Mouse (Mus musculus) thymus, adult 2 months (tissue): ENCODE results near the gene Tmem232. TPM values are rescaled to one million over a fixed set of nuclear protein-coding genes. Genes with fewer than 3 reads are reported as not detected.
"Not testable (repeated sequence)": the region's sequence is repeated elsewhere in the genome, so short reads cannot be mapped to it uniquely, and the experiment has no call there.

Source experiments
- DNase-seq: peaks from one replicate; pipeline ENCODE4 v3.0.0; 2021
- H3K27ac ChIP-seq: fragments of 200-500 bp; 2 replicates; pipeline ENCODE4 v1.5.1; 2012; ENCODE audit warnings: low read length, control low read depth; ENCODE audit not compliant: control insufficient read depth, insufficient read depth
- H3K27me3 ChIP-seq: fragments of 200-500 bp; 2 replicates; pipeline ENCODE4 v1.6.1; 2012; ENCODE audit warnings: mild to moderate bottlenecking, low read length, moderate library complexity, mixed read lengths; ENCODE audit not compliant: control insufficient read depth, insufficient read depth
- H3K36me3 ChIP-seq: fragments of 200-500 bp; 2 replicates; pipeline ENCODE4 v1.6.1; 2012; ENCODE audit warnings: mild to moderate bottlenecking, low read length, moderate library complexity; ENCODE audit not compliant: control insufficient read depth, insufficient read depth
- H3K4me1 ChIP-seq: fragments of 200-500 bp; replicated peaks from 2 replicates; pipeline ENCODE4 v1.6.1; 2012; ENCODE audit warnings: low read length; ENCODE audit not compliant: control insufficient read depth, insufficient read depth
- H3K4me3 ChIP-seq: fragments of 200-500 bp; 2 replicates; pipeline ENCODE4 v1.5.1; 2012; ENCODE audit warnings: mild to moderate bottlenecking, low read length, control low read depth, moderate library complexity; ENCODE audit not compliant: control insufficient read depth, insufficient read depth
- CTCF ChIP-seq: fragments of 200-500 bp; IDR thresholded peaks from 2 replicates; pipeline ENCODE4 v1.5.1; 2012; ENCODE audit warnings: mild to moderate bottlenecking, control low read depth, low read length, moderate library complexity, borderline replicate concordance; ENCODE audit not compliant: control insufficient read depth, poor library complexity, insufficient read depth; ENCODE audit errors: extremely low read depth
- POLR2A ChIP-seq: fragments of 200-500 bp; IDR thresholded peaks from 2 replicates; pipeline ENCODE4 v1.6.1; 2012; ENCODE audit warnings: mild to moderate bottlenecking, low read length, control low read depth, moderate library complexity; ENCODE audit not compliant: control insufficient read depth, poor library complexity, insufficient read depth; ENCODE audit errors: extremely low read depth
- WGBS: fragments of 180-500 bp; shearing (Covaris S2); methylation state at CpG from one replicate; pipeline ENCODE4 v1.1.7; 2018; 5-methylcytosine and 5-hydroxymethylcytosine counted together
- polyA plus RNA-seq: library from polyadenylated mRNA; depleted of rRNA; stranded (reverse); fragments of >200 nt; gene quantifications from 2 replicates; pipeline ENCODE4 v1.2.3, GENCODE M21; 2012

The Tmem232 gene
- polyA plus RNA-seq, 1 experiment = not detected

DNA sequence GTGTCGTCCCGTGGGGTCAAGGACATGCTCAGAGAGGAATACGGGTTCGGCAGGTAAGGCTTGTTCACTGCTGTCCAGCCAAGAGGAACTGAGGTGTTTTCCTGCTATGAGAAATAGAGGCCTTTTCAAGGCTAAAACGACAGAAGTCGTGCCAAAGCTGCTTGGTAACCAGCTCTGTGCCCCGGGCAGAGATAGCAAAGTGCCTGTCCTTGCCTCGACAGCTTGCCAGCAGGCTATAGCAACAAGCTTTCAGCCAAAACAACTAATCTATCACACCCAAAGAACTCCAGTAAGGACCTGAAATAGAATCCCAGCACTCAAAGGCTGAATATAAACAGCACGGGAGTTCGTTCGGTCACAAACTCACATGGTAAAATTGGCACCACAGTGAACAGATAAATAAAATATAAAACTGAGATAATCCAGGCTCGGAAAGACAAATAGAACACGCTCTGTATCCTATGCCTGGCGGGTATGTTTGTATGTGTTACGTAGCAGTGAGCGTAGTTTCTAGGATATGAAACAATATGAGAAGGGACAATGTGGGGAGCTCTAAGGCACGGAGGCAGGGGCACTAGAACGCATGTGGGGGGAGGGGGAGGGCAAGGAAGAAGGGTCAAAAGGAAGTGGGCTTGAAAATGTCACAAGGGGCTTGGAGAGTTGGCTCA is 8.2 kb upstream of the Tmem232 start:
- Histone ChIP-seq H3K27me3 (no peaks in the 10 kb centered on the region), H3K4me3 (no peak overlapping the region), H3K36me3 (no peaks in the 10 kb centered on the region), H3K4me1 (no peaks in the 10 kb centered on the region), H3K27ac (no peak overlapping the region)
- TF ChIP-seq CTCF = no peak
- no peak for TF ChIP-seq POLR2A
- 89% methylated on average over 18 of the region's 18 CpGs for WGBS
- no peak for DNase-seq

DNA sequence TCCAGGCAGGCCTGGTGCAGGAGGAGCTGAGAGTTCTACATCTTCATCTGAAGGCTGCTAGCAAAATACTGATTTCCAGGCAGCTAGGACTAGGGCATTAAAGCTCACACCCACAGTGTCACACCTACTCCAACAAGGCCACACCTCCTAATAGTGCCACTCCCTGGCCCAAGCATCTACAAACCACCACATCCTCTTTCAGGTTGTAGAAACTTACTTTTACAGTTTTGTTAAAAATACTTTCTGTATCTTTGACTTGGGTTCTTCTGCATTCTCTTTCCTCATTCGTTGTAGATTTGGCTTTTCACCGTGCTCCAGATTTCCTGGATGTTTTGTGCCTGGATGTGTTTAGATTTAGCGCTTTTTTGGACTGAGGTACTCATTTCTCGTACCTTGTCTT is 5.6 kb upstream of the Tmem232 start:
- not testable (repeated sequence) for H3K4me1 ChIP-seq, H3K27me3 ChIP-seq, H3K4me3 ChIP-seq, DNase-seq, H3K27ac ChIP-seq, H3K36me3 ChIP-seq
- 66% methylated on average over 4 of the region's 4 CpGs for WGBS

- 34% methylated on average over 3 of the region's 3 CpGs for WGBS
- no peak overlapping the region for H3K4me3 ChIP-seq
- 0 out of 2 replicates have a peak, but pooled peaks cover 2% of the 10 kb centered on the region for H3K4me1 ChIP-seq
- H3K27ac ChIP-seq = no peak overlapping the region
- H3K36me3 ChIP-seq = no peaks in the 10 kb centered on the region
- TF ChIP-seq POLR2A = no peak
- no peak for TF ChIP-seq CTCF
- H3K27me3 ChIP-seq = no peaks in the 10 kb centered on the region; the same call in 1 of the 2 replicates
- DNase-seq = peak; percentile 43
These were observed 4.4 kb downstream of the Tmem232 start for GRCm38 (mm10) chr17:65536156-65536555.

- not testable (repeated sequence) for DNase-seq, H3K36me3 ChIP-seq, H3K27ac ChIP-seq, H3K4me3 ChIP-seq, H3K4me1 ChIP-seq, H3K27me3 ChIP-seq
These were observed 8.2 kb downstream of the Tmem232 start for GRCm38 (mm10) chr17:65532381-65532780.

DNA sequence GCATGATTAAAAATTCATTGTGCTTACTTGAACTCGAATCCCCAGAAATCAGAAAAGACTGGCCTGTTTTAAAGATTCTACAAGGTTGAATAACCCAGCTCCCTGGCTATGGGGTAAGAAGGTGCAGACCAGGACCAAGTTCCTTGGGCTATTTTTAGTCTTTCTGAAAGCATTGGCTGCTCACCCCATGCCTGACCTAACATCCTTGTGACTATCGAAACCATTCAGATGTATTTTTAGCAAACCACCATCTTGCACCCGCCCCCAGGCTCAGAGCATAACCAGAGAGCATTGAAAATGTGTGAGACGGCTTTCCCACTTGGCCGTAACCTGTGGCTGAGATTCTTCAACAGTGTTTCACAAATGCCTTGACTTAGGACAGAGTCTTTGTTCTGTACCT is 13.1 kb downstream of the Tmem232 start:
- no peak for DNase-seq
- Histone ChIP-seq H3K36me3 (no peaks in the 10 kb centered on the region), H3K27ac (no peak overlapping the region), H3K4me3 (no peak overlapping the region), H3K4me1 (no peaks in the 10 kb centered on the region), H3K27me3 (no peaks in the 10 kb centered on the region)
- WGBS = 50% methylated on average over 5 of the region's 5 CpGs
- TF ChIP-seq CTCF (no peak), POLR2A (no peak)

DNA sequence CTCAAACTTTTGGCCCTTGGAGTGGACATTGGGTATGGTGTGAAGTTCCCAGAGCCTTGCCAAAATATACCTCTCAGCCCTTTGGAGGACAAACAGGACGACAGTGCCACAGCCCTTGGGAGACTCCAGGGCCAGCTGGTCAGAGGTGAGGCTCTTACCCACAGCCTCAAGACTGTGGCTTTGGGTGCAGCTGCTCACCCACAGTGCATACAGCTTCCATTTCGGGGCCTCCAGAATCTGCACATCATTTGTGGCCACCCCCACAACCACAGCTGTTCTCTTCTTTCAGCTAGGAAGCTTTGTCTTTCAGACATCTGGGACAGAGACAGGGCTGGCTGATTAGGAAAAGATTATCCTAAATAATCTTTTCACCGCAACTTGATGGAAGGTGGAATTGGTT is 27.1 kb downstream of the Tmem232 start:
- H3K27me3 ChIP-seq = no peaks in the 10 kb centered on the region
- DNase-seq = no peak
- no peak for TF ChIP-seq POLR2A
- TF ChIP-seq CTCF = no peak
- WGBS = 76% methylated on average over 3 of the region's 3 CpGs
- no peaks in the 10 kb centered on the region for H3K4me1 ChIP-seq
- H3K4me3 ChIP-seq = no peak overlapping the region
- H3K27ac ChIP-seq = no peak overlapping the region
- H3K36me3 ChIP-seq = no peaks in the 10 kb centered on the region

GRCm38 (mm10) chr17:65484654-65485053 is 55.9 kb downstream of the Tmem232 start:
- Histone ChIP-seq H3K27me3 (no peaks in the 10 kb centered on the region), H3K27ac (no peak overlapping the region), H3K4me1 (no peaks in the 10 kb centered on the region), H3K36me3 (no peaks in the 10 kb centered on the region), H3K4me3 (no peak overlapping the region)
- DNase-seq = no peak
- 48% methylated on average over 10 of the region's 10 CpGs for WGBS
- TF ChIP-seq POLR2A = no peak
- no peak for TF ChIP-seq CTCF
